Comparison of ENCODE assay signal across 17 mouse cellular contexts in the genomic region with DNA sequence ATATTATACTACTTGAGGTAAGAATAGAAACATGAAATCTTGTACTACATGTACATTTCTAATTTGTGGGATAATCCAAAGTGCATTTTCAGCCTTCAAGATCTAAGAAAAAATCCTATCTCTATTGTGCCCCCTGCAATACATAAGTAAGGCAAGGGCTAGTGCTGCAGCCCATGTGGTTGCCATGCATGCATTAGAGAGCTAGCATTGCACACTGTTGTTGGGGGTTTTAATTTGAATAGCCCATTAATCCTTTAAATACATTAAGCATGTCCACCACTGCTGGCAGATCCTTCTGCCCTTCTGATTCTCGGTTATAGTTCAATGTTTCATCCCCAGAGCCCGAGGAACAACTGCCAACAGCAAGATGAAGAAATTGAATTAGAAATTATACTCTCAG.
"Had no signal": no experiment of that assay in that cellular context is flagged by ENCODE, and none has a peak within 500 bp of the region (broad histone marks: within the 10 kb centered on the region; RNA-seq: fewer than 3 reads in every experiment).

No protein-coding gene starts in this region.

- ATAC-seq: intestine, embryonic 16.5 days had no signal

- H3K27ac ChIP-seq: kidney, embryonic 15.5 days; limb, embryonic 13.5 days; liver, embryonic 15.5 days; neural tube, embryonic 15.5 days had no signal

- H3K4me1 ChIP-seq: kidney, embryonic 15.5 days; limb, embryonic 13.5 days; liver, embryonic 15.5 days; neural tube, embryonic 15.5 days had no signal

- H3K36me3 ChIP-seq: kidney, embryonic 15.5 days; liver, embryonic 15.5 days; neural tube, embryonic 15.5 days had no signal

- H3K4me2 ChIP-seq: kidney, embryonic 15.5 days; limb, embryonic 13.5 days; liver, embryonic 11.5 days; liver, embryonic 15.5 days; lung, embryonic 14.5 days; neural tube, embryonic 15.5 days had no signal

- H3K4me3 ChIP-seq: kidney, embryonic 15.5 days; limb, embryonic 13.5 days; liver, embryonic 15.5 days; myocyte; neural tube, embryonic 15.5 days had no signal

- H3K27me3 ChIP-seq: kidney, embryonic 15.5 days; limb, embryonic 13.5 days; liver, embryonic 15.5 days; neural tube, embryonic 15.5 days had no signal

- H3K9ac ChIP-seq: kidney, embryonic 15.5 days; limb, embryonic 13.5 days; liver, embryonic 15.5 days; lung, embryonic 14.5 days; neural tube, embryonic 15.5 days had no signal

- H3K9me3 ChIP-seq: kidney, embryonic 15.5 days; limb, embryonic 13.5 days; liver, embryonic 15.5 days; neural tube, embryonic 15.5 days had no signal

- DNase-seq: kidney, adult 2 months; kidney, postnatal 14 days; left cerebral cortex, postnatal 4 days; lung, embryonic 14.5 days; lung, postnatal 10 days; lung, postnatal 4 days; right cerebral cortex, postnatal 4 days; spleen, adult 18-20 months; thymus, adult 18-20 months; thymus, postnatal 25 days had no signal
